Mouse (Mus musculus) spleen, postnatal 10 days (tissue): Measurements from ENCODE around the gene Dstyk.

Experiments used
- DNase-seq, 2 experiments: peaks; one replicate each; pipeline ENCODE4 v3.0.0; 2021 to 2022; ENCODE audit warnings: low spot score in 2 of 2

Gene Dstyk

DNA sequence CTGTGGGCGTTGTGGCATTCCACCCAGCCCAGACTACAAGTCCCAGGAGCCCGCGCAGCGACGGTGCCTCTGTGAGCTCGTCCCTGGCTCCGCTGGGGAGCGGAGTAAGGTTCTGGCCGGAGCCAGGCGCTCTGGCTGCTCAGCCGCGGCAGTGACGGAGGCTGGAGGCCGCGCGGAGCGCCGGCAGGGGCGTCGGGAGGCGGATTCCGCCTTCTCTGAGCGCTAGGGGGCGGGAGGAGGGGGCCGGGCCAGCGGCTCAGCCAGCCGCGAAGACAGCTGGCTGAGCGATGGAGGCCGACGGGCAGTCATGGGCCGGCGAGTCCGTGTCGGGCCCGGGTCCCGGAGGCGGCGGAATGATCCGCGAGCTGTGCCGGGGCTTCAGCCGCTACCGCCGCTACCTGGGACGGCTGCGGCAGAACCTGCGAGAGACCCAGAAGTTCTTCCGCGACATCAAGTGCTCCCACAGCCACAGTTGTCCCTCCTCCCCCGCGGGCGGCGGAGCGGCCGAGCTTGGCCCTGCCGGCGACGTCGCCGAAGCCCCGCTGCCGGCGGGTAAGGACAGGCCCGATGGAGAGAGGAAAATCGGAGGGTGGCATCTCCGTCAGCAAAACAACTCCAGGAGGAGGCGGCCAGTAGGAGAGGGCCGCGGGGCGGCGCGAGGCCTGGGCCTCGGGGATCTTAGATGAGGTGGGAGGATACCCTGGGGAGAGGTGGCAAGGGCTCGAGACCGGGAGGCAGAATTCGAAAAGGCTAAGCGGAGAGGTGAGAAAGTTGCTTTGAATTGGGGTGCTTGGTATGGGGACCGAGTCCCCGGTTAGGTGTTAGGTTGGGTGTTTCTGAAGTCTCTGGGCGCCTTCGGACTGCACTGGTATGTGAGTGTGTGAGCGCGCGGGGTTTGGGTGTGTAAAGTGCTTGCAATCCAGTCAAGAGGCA, at the start of gene Dstyk:
Dstyk (plus strand) TSS at position 237 of the 933 bp plus-strand sequence.
- DNase-seq, result peak; percentile 83 to 90

DNA sequence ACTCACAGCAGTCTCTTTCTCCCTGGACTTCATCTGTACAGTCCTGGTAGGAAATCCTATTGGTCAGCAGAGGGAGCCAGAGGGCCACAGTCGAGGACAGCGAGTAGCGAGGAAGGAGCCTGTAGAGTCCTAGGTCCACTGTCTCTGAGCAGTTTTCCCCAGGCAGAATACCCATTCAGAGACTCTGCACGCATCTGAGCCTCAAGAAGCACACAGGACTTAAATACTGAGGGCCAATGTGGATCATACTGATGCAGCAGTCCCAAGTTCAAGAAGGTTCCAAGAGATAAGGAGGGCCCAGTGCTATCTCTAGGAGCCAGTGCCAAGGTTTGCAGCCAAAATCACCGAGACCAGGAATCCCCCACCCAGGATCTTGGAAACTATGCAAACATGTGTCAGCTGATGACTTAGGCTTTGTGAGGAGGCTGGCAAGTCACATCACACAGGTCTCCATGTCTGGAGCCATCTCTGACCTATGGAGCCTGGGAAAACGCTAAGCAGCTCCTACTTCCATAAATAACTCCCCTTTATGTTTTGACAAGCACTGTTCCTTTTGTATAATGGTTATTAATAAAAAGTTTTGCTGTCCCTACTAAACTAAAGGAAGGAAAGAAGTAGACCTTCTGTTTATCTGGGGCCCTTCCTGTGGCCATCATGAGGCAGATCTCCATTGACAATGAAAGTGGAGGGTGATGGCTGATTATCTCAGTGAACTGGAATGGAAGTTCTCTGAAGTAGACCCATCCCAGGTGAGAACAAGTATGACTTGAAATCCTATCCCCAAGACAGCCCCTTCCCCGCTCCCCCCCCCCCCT, 49.5 kb upstream of the Dstyk start:
- DNase-seq, result peak; percentile 85 to 90

DNA sequence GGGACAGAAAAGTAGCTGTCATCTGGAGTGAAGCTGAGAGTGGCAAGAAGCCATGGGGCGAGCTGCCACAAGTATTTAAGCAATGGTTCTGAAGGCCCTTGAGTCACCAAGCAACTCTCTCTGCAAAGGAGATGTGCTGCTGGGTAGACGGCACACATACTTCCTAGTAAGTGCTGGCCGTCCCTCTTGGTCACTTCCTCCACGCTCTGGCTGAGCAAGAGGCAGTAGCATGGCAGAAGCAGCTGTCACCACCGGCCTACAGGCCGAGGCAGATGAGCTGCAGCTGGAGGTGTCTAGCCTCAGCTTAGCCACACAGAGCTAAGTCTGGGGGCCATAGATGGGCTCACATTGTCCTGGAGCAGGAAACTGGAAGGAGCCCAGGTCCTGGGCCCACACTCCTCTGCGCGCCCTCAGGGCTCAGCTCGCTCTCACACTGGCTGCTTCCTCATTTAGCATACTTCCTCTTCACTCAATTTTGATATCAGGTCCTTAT, 46.6 kb upstream of the Dstyk start:
- no peak for DNase-seq

DNA sequence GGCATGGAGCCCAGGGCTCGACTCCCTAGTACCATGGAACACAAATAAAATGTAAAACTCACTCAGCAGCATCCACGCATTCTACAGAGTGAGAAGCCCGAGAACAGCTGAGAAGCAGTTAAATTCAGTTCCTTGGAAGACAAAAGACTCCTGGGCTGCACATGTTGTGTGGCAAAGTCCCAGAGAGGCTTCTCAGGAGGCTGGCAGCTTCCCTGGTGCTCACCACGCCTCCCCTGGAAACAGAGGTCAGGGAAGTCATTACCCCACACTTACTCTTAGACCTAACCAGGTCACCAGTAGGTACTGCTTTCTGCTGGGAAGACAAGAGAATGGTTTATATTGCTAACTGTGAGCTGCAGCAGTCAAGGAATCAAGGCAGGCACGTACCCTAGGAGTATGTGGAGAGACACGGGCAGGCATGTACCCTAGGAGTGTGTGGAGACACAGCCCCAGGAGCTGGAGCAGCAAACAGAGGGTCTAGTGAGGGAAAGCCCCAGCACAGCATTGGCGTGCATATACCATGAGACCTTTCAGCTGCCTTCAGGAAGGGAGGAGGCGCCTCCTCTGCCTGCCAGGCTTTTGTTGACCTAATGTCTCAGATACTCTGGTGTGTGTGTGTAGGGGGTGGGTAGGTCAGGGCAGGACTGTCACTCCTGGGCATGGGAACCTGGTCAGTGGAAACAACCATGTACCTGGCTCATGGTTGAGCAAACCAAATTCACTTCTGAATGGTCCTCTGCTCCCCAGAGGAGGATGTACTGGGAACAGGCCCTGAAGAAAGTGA, 45.9 kb upstream of the Dstyk start:
- no peak for DNase-seq

DNA sequence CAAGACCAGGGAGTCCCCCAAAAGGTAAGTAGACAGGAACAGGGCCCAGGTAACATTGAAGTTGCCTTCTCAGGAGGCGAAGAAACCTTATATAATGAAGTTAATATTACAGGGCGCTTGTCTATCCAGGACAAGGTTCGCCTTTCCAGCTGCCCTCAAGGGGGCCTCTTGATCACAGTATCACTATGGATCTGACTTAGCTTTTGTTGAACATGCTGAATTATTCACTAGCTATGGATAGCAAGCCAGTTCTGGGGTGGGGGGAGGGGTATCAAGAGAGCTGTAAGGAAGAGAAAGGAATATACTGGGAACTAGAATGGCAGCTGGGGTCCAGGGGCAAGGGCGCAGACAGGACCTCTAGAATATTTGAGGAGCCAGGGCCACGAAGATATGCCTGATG, 45.0 kb upstream of the Dstyk start:
- no peak for DNase-seq

DNA sequence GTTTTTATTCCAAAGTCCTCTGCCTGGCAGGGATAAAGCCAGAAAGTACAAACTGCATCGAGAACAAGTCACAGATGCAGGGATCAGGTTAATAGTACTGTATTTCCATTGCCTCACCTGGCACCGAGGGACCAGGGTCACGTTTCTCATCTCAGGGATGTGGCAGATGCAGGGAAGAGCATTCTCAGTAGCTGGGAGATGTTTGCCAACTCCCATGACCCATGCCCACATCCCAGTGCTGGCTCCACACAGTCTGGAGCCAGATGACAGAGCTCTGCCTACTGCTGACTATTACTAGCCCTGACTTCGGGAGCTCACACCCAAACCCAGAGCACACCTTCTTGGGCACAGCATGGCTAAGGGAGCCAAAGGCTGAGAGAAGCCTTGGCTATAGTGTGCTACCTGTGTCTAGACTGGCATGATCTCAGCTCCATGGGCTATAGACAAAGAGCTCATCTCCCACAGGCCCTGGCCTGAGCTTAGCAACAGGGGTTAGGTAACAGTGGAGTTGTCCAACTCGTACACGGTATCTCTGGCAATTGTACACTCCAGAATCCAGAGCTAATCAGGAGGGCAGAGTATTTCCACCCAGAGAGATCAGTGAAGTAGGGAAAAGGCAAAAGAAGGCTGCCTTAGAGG, 44.3 kb upstream of the Dstyk start:
- peak in 1 of 2 experiments; percentile 14 for DNase-seq

DNA sequence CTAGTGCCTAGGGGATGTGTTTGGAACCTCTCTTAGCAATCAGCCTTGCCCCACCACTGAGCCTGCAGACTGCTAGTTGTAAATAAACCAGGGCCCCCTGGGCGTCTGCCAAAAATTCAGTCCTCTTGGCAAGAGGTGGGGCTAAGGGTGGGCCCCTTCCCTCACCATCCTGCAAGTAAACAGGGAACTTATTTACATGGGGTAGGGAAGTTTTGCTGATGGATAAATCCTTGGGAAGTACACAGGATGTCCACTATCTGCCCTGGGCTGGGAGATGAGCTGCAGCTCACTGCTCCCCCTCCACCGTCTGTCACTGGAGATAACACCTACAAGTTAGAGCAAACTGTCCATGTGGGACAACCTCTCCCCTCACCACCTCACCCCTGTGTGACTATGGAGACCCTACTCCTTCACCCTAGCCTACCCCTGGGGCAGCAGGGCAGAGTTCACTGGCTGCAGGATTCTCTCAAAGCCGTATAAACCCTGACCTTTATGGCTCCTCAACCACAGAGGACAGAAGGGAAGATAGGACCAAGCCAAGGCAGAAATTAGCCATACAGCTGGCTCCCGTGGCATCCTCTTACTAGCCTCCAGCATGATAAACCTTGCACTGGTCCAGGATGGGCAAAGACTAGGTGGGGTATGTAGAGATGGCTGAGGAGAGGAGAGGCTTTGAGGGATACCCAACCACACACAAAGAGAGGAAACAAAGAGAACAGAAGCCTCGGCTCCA, 43.0 kb upstream of the Dstyk start:
- DNase-seq, result peak; percentile 73 to 82

DNA sequence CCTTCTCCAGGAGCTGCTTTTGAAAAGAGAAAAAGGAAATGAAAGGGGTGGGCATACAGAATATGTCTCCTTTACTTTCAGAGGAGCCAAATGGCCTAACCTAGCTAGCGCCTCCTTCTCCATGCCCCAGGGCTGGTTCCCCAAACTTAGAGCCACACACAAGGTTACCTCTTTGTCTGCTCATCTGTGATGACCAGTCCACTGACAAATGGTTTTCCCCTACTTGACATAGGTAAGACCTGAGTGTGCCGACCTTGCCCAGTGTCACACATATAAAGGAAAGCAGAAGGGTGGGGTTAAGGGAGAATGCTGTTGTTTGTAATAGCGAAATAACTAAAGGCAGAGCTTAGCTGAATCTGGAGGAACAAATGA, 42.5 kb upstream of the Dstyk start:
- DNase-seq, result peak in 1 of 2 experiments; percentile 57

DNA sequence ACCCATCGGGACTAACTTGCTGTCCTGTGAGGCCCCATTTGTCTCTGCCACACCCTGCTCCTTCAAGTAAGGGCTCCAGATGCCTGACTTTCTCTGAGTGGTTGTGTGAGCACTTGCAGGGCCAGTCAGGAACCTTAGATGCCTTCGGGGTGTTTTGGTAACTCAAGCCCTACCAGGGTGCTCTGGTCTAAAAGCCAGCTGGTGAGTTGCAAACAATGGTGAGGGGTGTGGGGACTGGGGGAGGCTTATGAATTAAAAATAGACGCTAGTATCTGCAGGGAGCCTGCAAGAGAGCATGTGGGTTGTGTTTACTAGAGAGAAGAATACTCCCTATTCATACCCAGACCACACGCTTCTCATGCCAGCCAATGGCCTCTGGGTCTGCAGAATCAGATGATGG, 42.1 kb upstream of the Dstyk start:
- DNase-seq, result peak in 1 of 2 experiments; percentile 22

DNA sequence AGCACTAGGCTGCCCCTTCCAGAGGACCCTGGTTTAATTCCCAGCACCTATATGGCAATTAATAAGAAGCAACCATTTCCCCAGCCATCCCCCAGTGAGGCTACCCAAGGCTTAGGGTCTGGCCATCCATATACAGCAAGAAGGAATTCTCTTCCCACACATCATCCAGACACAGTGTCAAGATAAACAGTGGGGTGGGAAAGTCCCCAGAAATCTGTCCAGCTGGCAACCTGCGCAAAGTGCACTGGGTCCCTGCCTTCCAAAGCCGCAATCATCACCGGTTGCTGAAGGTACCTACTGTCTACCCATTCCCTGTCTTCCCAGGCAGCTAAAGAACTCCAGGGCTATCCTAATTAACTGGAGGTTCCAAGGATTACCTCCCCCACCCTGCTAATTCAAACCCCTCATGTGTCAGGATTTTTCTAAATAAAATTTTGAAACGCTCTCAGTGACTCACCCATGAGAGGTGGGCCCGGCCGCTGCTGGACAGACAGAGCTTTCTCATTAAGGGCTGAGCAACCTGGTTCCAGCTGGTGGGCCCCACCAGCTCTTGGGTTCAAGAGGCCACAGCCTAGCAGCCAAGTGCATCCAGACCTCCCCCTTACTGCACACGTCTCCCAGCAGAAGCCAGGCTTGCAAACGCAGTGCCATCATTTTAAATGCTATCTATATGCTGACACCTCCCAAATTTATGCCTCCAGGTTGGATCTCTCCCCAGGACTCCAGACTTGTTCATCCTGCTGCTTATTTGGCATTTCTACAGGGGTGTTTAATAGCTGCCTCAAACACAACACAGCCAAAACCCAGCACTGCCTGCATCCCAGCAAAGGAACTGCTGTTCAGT, 40.9 kb upstream of the Dstyk start:
- DNase-seq, result peak in 1 of 2 experiments; percentile 15

DNA sequence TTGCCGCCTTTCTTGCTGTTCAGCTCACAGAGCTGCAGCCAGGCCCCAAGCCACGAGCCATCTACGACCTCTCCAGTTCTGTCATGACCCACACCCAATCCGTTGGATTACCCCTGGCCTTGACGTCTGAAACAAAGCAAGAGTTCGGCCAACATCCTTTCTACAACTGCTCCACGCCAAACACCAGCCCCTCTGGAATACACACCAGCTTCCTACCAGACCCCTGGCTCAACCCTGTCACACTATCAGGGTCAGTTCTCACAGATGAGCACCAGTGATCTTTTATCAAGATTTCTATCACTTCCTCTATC, 40.3 kb upstream of the Dstyk start:
- DNase-seq, result peak in 1 of 2 experiments; percentile 19

DNA sequence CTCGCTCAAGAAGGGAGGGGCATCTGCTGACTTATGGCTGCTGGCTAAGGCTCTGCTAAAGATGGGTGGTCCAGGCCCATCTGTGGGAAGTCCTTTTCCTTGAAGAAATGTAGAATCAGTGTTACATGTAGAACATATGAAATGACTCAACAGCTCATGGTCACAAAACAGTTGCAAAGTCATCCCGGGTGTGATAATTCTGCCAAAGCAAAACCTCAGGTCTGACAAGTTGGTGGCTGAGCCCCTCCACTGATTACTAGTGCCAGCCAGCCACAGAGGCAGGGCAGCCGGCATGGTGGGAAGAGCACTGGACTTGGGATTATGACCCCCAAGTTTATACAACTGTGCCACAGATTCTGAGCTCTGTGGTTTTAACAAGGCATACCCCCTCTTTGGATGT, 39.5 kb upstream of the Dstyk start:
- DNase-seq, result peak in 1 of 2 experiments; percentile 18

DNA sequence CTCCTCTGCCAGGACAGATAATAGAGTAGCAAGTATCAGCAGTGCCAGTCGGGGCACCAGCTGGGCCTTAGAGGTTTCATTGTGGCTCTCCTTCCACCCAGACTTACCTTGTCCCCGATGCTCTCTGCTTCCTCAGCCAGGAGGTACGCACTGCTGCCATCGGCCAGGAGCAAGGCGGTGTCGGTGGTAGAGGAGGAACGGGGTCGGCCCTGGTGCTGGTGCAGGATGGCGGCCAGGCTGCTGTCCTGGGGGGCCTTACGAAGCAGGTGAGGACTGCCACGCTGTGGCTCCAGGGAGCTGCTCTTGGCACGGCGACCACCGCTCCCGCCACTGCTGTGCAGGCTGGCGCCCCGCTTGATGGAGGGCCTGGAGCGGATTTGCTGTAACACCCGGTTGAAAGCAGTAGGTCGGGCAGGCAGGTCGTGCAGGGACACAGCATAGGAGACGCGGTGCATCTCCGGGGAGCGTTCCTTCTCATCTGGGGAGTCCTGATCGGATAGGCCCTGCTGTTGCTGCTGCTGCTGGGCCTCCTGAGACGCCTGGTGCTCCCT, 36.7 kb upstream of the Dstyk start:
- peak; percentile 38 for DNase-seq

DNA sequence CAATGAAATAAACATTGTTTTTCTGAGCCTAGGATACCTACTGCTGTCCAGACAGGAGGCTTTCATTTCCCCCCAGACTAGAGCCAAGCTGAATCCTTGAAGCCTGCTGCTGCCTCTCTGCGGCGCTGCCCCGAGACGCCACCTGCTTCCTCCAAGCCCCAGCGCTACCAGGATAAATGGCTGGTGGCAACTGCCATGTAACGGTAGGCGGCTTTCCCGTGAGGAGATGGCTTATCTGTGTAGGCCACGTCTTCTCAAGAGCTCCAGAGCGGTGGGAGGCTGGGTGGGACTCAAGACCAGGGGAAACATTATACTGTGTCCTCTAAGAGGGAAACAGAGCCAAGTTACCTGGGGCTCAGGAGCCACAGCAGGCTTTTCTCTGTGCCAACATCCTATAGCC, 35.4 kb upstream of the Dstyk start:
- DNase-seq, result peak; percentile 59 to 60

DNA sequence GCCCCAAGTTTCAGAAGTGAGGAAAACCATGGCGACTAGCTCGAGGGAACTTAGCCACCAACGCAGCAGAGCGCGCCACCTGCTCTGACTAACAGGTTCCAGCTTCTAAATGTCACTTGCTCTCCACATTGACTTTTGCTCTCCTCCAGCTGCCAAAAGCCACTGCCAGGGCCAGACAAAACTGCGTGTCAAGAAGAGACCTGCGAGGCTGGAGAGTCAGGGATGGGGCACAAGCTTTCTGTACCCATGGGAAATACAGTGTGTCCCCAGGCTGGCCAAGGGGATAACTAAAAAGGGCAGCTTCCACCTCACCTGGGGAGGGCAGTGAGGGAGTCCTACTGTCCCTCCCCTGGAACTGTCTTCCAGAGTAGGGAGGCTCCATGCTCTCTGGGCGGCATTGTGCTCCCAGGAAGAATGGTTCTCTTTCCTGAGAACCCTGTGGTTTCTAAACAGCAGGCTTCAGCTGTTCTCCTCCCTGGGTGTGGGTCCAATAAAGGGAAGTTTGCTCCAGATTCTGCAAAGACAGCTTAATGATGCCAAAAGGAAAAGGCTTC, 33.3 kb upstream of the Dstyk start:
- no peak for DNase-seq

DNA sequence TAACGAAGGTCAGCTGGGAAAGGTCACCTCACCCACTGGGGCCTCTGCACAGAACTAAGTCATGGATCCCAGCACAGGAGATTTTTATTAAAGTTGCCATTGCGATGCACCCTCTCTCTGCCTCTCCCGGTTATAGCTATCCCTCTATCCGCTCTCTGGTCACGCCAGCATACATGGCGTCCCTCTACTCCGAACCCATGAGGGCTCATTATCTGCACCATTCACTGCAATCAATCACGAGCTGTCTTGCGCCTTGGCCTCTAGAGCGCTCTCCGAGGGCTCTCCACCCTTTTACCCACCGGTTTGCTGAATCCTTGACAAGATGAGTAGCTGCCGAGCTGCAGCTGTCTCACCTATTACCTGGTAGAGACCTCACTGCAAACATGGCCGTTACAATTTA, 32.1 kb upstream of the Dstyk start:
- no peak for DNase-seq

DNA sequence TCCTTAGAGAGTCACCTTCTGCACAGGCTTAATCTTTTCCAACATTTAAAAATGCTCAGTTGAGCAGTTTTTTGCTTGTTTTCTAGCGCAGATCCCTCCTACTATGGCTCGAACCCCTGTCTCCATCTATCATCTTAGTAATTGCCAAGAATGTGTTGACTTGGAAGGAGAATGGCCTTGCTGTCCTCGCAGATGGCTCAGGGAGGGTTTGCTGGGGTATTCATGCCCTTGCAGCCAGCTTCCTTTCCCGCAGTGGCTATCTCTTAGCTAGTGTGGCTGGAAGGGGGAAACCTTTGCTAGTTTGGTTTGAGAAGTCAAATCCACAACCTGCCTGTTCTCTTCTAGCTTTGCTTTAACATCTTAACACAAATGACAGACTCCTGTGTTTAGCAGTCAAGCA, 31.6 kb upstream of the Dstyk start:
- no peak for DNase-seq

DNA sequence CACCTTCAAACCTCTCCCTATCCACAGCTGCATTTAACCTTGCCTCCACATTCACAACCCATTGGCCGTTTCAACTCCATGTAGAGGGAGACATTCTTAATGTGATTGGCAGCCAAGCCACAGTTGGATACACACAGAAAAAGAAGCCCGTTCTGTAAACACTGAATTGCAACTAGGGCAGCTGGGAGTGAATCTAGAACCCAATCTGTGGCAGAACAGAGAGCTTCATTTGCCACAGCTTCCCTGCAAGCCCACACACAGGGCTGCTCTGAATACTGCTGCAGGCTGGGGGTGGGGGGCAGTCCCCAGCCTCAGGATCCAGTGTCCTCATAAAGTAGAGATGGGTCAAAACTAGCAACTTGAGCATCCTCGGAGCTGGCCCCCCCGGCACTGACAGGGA, 31.1 kb upstream of the Dstyk start:
- DNase-seq, result no peak

DNA sequence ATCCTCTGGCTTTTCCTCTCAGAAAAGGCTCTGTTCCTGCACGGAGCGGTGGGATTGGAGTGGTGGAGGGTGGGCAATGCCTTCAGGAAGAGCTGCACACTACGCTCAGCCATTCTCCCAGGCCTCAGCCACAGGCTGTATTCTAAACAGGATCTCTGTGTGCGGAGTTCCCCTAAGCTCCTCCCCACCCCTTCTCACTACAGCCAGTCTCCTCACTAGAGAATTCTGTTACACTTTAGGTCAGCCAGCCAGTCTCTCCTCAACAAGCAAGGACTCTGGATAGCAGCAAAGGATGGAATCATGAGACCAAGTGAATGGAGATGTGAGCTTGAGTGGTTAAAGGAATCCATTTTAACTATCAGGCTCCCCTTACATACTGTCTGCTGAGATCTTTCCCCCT, 29.4 kb upstream of the Dstyk start:
- DNase-seq, result peak; percentile 51 to 61
